Mouse (Mus musculus) neural tube, embryonic 12.5 days (tissue): ENCODE data around the gene Zfp341. TPM values are rescaled to one million over a fixed set of nuclear protein-coding genes. Genes with fewer than 3 reads are reported as not detected.

Source experiments
- ATAC-seq: fragments of 200-750 bp; cut with Nextera tagmentation; 2 replicates; pipeline ENCODE4 v1.8.0; 2017; ENCODE audit warnings: low read depth, mild to moderate bottlenecking, moderate TSS enrichment, moderate library complexity; ENCODE audit not compliant: low FRiP score
- H3K27ac ChIP-seq: fragments of 300-500 bp; sonication (generic); 2 replicates; pipeline ENCODE4 v1.5.1; 2016
- H3K27me3 ChIP-seq: fragments of 300-500 bp; sonication (generic); replicated peaks from 2 replicates; pipeline ENCODE4 v1.6.1; 2016; ENCODE audit warnings: mild to moderate bottlenecking
- H3K36me3 ChIP-seq: fragments of 300-500 bp; sonication (generic); 2 replicates; pipeline ENCODE4 v1.6.1; 2016; ENCODE audit warnings: mild to moderate bottlenecking
- H3K4me1 ChIP-seq: fragments of 300-500 bp; sonication (generic); 2 replicates; pipeline ENCODE4 v1.6.1; 2016
- H3K4me2 ChIP-seq: fragments of 300-500 bp; sonication (generic); replicated peaks from 2 replicates; pipeline ENCODE4 v1.6.1; 2016; ENCODE audit warnings: mild to moderate bottlenecking
- H3K4me3 ChIP-seq: fragments of 300-500 bp; sonication (generic); 2 replicates; pipeline ENCODE4 v1.5.1; 2016
- H3K9ac ChIP-seq: fragments of 300-500 bp; sonication (generic); 2 replicates; pipeline ENCODE4 v1.6.1; 2016; ENCODE audit warnings: mild to moderate bottlenecking
- H3K9me3 ChIP-seq: fragments of 300-500 bp; sonication (generic); 2 replicates; pipeline ENCODE4 v1.6.1; 2016; ENCODE audit warnings: mild to moderate bottlenecking
- WGBS: fragments of 180-500 bp; shearing (Covaris S2); methylation state at CpG from one replicate; pipeline ENCODE4 v1.1.7; 2016; 5-methylcytosine and 5-hydroxymethylcytosine counted together
- polyA plus RNA-seq: library from polyadenylated mRNA; unstranded; fragments of >200 nt; fragmentation: Nextera tagmentation; extraction: Ambion mirVana; gene quantifications from 2 replicates; pipeline ENCODE4 v1.2.1, GENCODE M21; 2016

Gene Zfp341
- polyA plus RNA-seq, 1 experiment from 2014 or later: 1.1 TPM

DNA sequence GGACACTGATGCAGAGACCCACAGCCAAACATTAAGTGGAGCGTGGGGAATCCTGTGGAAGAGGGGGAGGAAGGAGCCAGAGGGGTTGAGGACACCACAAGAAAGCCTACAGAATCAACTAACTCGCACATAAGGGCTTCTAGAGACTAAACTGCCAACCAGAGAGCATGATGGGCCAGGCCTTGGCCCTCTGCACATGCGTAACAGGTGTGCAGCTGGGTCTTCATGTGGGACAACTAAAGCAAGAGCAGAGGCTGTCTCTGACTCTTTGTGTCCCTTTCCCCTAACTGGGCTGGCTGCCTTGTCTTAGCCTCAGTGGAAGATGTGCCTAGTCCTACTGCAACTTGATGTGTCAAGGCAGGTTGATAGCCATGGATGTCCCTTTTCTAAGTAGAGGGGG lies 4.0 kb downstream of the Zfp341 start:
- no peak for ATAC-seq
- Histone ChIP-seq H3K4me3 (no peak overlapping the region), H3K27ac (no peak overlapping the region), H3K9me3 (no peaks in the 10 kb centered on the region), H3K27me3 (no peaks in the 10 kb centered on the region), H3K9ac (no peak overlapping the region), H3K4me1 (peaks cover 11% of the 10 kb centered on the region; the same call in 1 of the 2 replicates), H3K36me3 (no peaks in the 10 kb centered on the region), H3K4me2 (no peak overlapping the region)
- 93% methylated on average over 3 of the region's 3 CpGs for WGBS

DNA sequence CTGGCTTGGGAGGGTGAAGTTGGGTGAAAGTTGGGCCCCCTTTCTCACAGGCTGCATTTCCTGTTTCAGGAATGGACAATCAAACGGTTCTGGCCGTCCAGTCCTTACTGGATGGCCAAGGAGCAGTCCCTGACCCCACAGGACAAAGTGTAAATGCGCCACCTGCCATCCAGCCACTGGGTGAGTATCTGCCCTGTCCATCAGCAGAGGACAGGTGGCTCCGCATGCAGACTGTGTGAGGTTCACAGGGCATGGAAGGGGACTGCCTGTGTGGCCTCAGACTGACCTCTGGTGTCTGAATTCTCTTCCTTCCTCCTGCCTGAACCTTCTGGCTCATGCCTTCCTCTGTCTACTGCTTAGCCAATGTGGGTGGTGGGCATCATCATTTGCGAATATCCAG lies 8.6 kb downstream of the Zfp341 start:
- no peaks in the 10 kb centered on the region for H3K4me1 ChIP-seq
- H3K27me3 ChIP-seq: no peaks in the 10 kb centered on the region
- H3K36me3 ChIP-seq: peaks cover 29% of the 10 kb centered on the region; the same call in 1 of the 2 replicates
- no peak overlapping the region for H3K4me3 ChIP-seq
- WGBS: 89% methylated on average over 5 of the region's 5 CpGs
- no peaks in the 10 kb centered on the region for H3K9me3 ChIP-seq
- H3K27ac ChIP-seq: no peak overlapping the region
- H3K9ac ChIP-seq: no peak overlapping the region
- no peak for ATAC-seq
- no peak overlapping the region for H3K4me2 ChIP-seq

DNA sequence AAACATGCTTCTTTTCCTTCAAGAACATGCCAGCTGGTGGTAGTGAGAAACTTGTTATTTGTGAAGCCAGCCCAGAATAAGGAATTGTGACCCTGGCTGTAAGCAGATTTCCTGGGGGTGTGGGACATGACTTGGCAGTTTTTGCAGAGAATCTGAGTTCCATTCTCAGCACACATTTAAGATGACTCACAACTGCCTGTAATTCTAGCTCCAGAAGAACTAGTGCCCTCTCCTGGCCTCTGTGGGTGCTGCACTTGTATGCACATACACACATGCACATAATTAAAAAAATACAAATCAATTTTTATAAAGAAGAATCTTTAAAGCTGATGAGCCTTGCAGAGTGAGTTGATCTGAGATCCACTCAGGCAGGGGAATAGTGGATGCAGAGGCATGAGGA lies 11.0 kb downstream of the Zfp341 start:
- ATAC-seq: no peak
- Histone ChIP-seq H3K9ac (no peak overlapping the region), H3K27me3 (no peaks in the 10 kb centered on the region), H3K4me2 (no peak overlapping the region), H3K36me3 (peaks cover 35% of the 10 kb centered on the region), H3K4me3 (no peak overlapping the region), H3K9me3 (no peaks in the 10 kb centered on the region), H3K4me1 (no peaks in the 10 kb centered on the region), H3K27ac (no peak overlapping the region)

DNA sequence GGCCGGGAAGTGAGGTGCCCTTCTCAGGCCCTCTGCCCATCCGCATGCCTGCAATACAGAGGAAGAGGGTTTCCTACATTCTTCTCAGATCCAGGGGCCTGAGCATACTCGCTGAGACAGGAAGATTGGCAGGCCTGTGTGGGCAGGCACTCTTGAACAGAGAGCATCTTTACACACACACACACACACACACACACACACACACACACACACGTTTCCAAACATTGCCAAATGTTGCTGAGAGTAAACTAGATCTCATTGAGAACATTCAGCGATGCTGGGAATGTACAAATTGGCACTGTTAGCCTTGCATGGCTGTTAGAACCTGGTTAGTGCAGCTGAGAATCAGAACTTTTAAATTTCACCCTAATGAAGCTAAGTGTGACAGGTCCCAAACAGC lies 17.4 kb downstream of the Zfp341 start:
- no peak for ATAC-seq
- H3K36me3 ChIP-seq: peaks cover 36% of the 10 kb centered on the region
- no peaks in the 10 kb centered on the region for H3K4me1 ChIP-seq
- no peak overlapping the region for H3K4me3 ChIP-seq
- H3K4me2 ChIP-seq: no peak overlapping the region
- no peak overlapping the region for H3K9ac ChIP-seq
- WGBS: 84% methylated on average over 5 of the region's 5 CpGs
- H3K27me3 ChIP-seq: no peaks in the 10 kb centered on the region
- H3K9me3 ChIP-seq: no peaks in the 10 kb centered on the region
- H3K27ac ChIP-seq: no peak overlapping the region

DNA sequence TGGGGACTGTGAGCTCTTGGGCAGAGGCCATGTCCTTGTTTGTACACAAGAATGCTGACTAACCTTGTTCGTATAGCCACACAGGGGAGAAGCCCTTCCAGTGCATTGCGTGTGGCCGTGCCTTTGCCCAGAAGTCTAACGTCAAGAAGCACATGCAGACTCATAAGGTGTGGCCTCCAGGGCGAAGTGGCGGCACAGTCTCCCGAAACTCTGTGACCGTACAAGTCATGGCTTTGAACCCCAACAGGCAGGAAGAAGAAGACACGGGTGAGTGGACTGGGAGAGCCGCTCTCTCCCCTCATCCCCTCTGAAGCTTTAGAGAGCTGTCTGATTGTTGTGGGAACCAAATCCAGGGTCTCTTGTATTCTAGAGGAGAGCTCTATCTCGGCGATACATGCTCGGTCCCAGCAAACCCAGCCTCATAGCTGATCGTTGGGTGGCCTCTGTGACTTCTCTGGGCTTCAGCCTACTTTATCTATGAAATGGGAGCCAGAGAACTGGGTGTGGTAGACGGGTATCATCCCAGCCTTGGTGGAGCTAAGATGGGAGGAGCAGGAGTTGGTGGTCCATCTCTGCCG lies 19.2 kb downstream of the Zfp341 start:
- no peaks in the 10 kb centered on the region for H3K27me3 ChIP-seq
- 91% methylated on average over 16 of the region's 16 CpGs for WGBS
- H3K9ac ChIP-seq: no peak overlapping the region
- H3K4me1 ChIP-seq: no peaks in the 10 kb centered on the region
- H3K36me3 ChIP-seq: peaks cover 41% of the 10 kb centered on the region
- H3K9me3 ChIP-seq: no peaks in the 10 kb centered on the region
- H3K27ac ChIP-seq: no peak overlapping the region
- no peak for ATAC-seq
- H3K4me2 ChIP-seq: no peak overlapping the region
- H3K4me3 ChIP-seq: no peak overlapping the region

DNA sequence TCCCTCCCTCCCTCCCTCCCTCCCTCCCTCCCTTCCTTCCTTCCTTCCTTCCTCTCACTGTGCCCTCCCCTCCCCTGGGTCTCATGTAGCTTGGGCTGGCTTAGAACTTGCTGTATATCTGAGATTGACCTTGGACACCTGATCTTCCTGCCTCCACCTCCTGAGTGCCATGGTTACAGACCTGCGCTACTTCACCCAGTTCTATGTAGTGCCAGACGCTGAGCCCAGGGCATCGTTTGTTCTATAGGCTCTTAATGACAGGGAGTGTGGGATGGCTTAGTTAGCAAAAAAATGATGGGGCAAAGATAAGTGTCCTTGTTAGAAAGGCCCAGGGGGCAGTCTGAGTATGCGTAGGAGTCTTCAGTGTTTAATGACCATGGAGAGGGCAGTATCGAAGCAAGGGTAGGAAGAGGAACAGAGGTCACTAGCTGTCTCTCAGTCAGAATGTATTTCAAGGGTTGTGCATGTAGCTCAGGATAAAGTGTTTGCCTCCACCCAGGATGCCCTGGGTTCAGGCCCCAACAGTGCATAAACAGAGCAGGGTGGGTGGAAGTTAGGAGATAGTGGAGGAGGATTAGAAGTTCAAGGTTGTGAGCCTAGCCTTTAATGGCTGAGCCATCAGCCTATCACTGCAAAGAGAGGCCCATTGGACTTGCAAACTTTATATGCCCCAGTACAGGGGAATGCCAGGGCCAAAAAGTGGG lies 20.1 kb downstream of the Zfp341 start:
- Histone ChIP-seq H3K36me3 (peaks cover 50% of the 10 kb centered on the region), H3K9me3 (no peaks in the 10 kb centered on the region; the same call in 1 of the 2 replicates), H3K27me3 (no peaks in the 10 kb centered on the region), H3K4me1 (no peaks in the 10 kb centered on the region), H3K9ac (no peak overlapping the region), H3K4me2 (no peak overlapping the region), H3K27ac (no peak overlapping the region), H3K4me3 (no peak overlapping the region)
- 86% methylated on average over 5 of the region's 5 CpGs for WGBS
- ATAC-seq: no peak

DNA sequence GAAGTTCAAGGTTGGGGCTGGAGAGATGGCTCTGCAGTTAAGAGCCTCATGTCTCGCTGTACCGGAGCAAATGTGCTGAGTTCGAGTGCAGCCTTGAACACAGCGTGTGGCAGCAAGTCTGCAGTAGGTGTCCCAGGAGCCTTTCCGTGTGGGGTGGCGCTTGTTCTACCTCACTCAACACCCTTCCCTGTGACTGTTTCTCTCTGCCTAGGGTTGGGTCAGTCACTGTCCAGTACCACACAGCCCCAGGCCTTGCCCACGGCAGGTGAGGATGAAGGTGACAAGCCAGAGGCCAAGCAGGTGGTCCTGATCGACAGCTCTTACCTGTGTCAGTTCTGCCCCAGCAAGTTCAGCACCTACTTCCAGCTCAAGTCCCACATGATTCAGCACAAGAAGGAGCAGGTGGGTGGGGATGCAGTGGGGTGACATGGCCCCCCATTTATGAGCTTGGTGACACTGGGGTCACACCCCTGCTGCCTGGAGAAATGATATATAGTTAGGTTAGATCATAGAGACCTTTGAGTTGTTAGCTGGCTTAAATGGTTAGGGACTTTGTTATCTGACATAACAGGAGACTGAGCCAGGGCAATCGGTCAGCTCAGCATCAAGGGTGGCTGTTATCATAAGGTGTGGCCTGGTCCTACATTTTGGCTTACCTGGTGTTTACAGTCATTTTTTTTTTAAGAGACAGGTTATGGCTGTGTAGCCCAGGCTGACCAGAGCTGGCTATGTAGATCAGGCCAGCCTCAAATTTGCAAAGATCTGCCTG lies 21.0 kb downstream of the Zfp341 start:
- Histone ChIP-seq H3K4me1 (no peaks in the 10 kb centered on the region), H3K4me2 (no peak overlapping the region), H3K4me3 (no peak overlapping the region), H3K36me3 (peaks cover 48% of the 10 kb centered on the region), H3K27ac (no peak overlapping the region), H3K27me3 (no peaks in the 10 kb centered on the region), H3K9me3 (no peaks in the 10 kb centered on the region; the same call in 1 of the 2 replicates), H3K9ac (no peak overlapping the region)
- ATAC-seq: no peak
- 91% methylated on average over 9 of the region's 9 CpGs for WGBS

DNA sequence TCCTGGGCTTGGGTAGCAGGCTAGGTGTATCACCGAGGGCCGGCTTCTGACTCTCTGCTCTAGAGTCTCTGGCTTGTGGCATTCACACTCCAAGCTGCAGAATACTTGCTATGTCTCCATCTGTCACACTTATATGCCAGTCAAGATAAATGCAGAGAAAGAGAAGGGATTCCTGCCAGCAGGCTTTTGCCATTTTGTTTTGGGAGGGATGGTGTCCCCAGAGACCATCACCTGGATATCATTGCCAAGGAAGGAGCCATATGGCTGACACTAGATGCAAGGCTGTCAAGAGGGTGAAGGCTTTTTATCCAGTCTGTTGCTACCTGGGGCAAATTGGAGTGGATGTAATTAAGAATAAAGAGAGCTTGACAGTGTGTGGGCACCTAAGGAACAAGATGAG lies 22.7 kb downstream of the Zfp341 start:
- Histone ChIP-seq H3K9ac (no peak overlapping the region), H3K27me3 (no peaks in the 10 kb centered on the region), H3K4me2 (no peak overlapping the region), H3K27ac (no peak overlapping the region), H3K9me3 (no peaks in the 10 kb centered on the region; the same call in 1 of the 2 replicates), H3K36me3 (peaks cover 38% of the 10 kb centered on the region), H3K4me3 (no peak overlapping the region), H3K4me1 (no peaks in the 10 kb centered on the region)
- ATAC-seq: no peak
- 97% methylated on average over 2 of the region's 2 CpGs for WGBS

DNA sequence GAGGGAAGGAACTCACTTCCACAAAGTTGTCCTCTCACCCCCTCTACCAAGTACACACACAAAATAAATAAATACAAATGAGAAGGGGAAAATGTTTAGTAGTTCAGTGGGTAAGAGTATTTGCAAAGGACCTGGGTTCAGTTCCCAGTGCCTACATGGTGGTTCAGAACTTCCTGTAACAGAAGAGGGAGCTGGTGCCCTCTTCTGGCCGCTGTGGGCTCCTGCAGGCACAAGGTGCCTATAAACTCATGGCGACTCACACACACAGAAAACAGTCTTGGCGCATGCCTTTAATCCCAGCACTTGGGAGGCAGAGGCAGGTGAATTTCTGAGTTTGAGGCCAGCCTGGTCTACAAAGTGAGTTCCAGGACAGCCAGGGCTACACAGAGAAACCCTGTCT lies 25.4 kb downstream of the Zfp341 start:
- no peaks in the 10 kb centered on the region for H3K4me1 ChIP-seq
- no peak overlapping the region for H3K4me2 ChIP-seq
- no peaks in the 10 kb centered on the region for H3K27me3 ChIP-seq
- no peak overlapping the region for H3K4me3 ChIP-seq
- peaks cover 32% of the 10 kb centered on the region for H3K36me3 ChIP-seq
- H3K27ac ChIP-seq: no peak overlapping the region
- 86% methylated on average over 3 of the region's 3 CpGs for WGBS
- no peak overlapping the region for H3K9ac ChIP-seq
- ATAC-seq: no peak
- H3K9me3 ChIP-seq: no peaks in the 10 kb centered on the region; the same call in 1 of the 2 replicates

DNA sequence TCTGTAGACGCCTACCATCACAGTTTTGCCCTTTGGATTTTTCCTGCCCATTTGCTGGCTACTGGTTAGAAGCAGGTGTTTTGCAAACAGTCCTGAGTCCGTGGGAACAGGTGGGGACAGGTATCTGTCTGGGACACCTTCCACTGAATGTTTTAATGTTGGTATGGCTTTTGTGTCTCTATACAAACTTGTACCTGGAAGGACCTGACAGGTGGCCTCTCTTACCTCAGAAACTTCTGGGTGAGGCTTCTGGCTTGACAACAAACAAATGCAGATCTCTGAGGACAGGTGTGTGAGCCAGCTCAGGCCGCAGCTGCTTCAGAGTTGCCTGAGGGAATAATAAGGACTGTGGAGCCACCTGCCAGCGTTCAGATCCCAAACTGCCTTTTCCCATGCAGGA lies 26.0 kb downstream of the Zfp341 start:
- Histone ChIP-seq H3K9ac (no peak overlapping the region), H3K4me1 (no peaks in the 10 kb centered on the region), H3K9me3 (no peaks in the 10 kb centered on the region; the same call in 1 of the 2 replicates), H3K36me3 (peaks cover 34% of the 10 kb centered on the region), H3K4me3 (no peak overlapping the region), H3K4me2 (no peak overlapping the region), H3K27ac (no peak overlapping the region), H3K27me3 (no peaks in the 10 kb centered on the region)
- WGBS: 90% methylated on average over 4 of the region's 4 CpGs
- ATAC-seq: no peak

DNA sequence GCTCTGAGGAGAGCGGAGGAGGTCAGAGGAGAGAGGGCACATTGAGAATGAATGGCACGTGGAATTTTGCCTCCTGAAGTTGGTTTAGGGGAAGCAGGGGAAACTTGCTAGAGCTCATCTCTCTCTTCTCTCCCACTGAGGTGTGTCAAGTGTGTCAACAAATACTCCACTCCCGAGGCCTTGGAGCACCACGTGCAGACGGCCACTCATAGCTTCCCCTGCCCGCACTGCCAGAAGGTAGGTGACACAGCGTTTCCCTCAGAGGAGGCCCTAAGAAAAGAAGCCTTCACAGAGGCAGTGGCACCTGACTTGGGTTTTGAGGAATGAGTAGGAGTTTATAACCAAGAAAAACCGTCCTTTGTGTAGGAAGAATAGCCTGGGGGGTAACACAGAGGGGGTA lies 28.1 kb downstream of the Zfp341 start:
- Histone ChIP-seq H3K9me3 (no peaks in the 10 kb centered on the region; the same call in 1 of the 2 replicates), H3K36me3 (peaks cover 41% of the 10 kb centered on the region), H3K4me2 (no peak overlapping the region), H3K27ac (no peak overlapping the region), H3K4me3 (no peak overlapping the region), H3K4me1 (no peaks in the 10 kb centered on the region), H3K9ac (no peak overlapping the region), H3K27me3 (no peaks in the 10 kb centered on the region)
- no peak for ATAC-seq
- 81% methylated on average over 8 of the region's 8 CpGs for WGBS

DNA sequence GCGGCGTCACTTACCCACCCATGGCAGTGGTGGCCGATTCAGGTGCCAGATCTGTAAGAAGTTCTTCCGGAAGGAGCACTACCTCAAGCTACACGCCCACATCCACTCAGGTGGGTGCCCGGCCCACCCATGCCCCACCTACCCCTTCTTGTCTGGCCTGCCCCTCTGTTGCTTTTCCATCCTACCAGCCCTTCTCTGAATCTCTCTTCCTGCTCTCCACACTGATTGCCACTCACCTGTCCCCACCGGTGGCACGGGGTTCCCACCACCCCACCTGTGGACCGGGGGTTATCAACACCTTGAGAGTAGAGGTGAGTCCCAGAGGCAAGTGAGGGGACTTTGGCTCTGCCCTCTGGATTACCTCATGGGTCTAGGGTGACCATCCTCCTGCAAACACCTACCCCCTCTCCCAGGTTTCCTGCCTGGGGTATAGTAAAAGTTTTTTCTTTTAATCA lies 28.9 kb downstream of the Zfp341 start:
- 96% methylated on average over 9 of the region's 9 CpGs for WGBS

More for the DNA sequence above, 28.9 kb downstream of the Zfp341 start:
- ATAC-seq: no peak
- no peaks in the 10 kb centered on the region; the same call in 1 of the 2 replicates for H3K9me3 ChIP-seq
- no peaks in the 10 kb centered on the region for H3K4me1 ChIP-seq
- no peaks in the 10 kb centered on the region for H3K27me3 ChIP-seq
- no peak overlapping the region for H3K4me2 ChIP-seq
- no peak overlapping the region for H3K4me3 ChIP-seq
- peaks cover 41% of the 10 kb centered on the region for H3K36me3 ChIP-seq
- H3K27ac ChIP-seq: no peak overlapping the region
- no peak overlapping the region for H3K9ac ChIP-seq
